Mouse (Mus musculus): ENCODE results near the gene Gm9508. TPM values are rescaled to one million over a fixed set of nuclear protein-coding genes. Genes with fewer than 3 reads are reported as not detected.
"Not testable (repeated sequence)": the region's sequence is repeated elsewhere in the genome, so short reads cannot be mapped to it uniquely, and the experiment has no call there.

Gm9508 gene
- polyA plus RNA-seq, 1 experiment, result not detected

GRCm38 (mm10) chr10:77728280-77728679 lies 31.2 kb upstream of the Gm9508 start:
- peaks cover 9% of the 10 kb centered on the region for H3K27me3 ChIP-seq (ENCODE audit: control insufficient read depth, insufficient read depth, insufficient read length)
- no peaks in the 10 kb centered on the region for H3K36me3 ChIP-seq (ENCODE audit: control insufficient read depth, insufficient read depth)
- no peaks in the 10 kb centered on the region for H3K79me2 ChIP-seq (ENCODE audit: control insufficient read depth, insufficient read depth)
- no peak overlapping the region for H3K4me3 ChIP-seq
- TF ChIP-seq MAX (IDR thresholded peaks at IDR 0.05; ENCODE audit: low read depth) (no peak), E2F4 (IDR thresholded peaks at IDR 0.05; ENCODE audit: insufficient read depth) (no peak), REST (IDR thresholded peaks at IDR 0.05; ENCODE audit: insufficient read depth, insufficient read length) (no peak)
- H3ac ChIP-seq (ENCODE audit: control insufficient read depth, insufficient read length), result no peak overlapping the region
- H3K4me2 ChIP-seq (ENCODE audit: low read depth), result no peak overlapping the region

GRCm38 (mm10) chr10:77726186-77726585 lies 29.2 kb upstream of the Gm9508 start, which contains the start of gene Gm10100:
Gm10100 (plus strand) TSS chr10:77726486.
- TF ChIP-seq SRF (IDR thresholded peaks at IDR 0.05; ENCODE audit: control insufficient read depth, insufficient read length, low read depth), result no peak
- TF ChIP-seq REST (IDR thresholded peaks at IDR 0.05; ENCODE audit: insufficient read depth, insufficient read length), result no peak
- no peak for TF ChIP-seq POLR2AphosphoS2 (IDR thresholded peaks at IDR 0.05; ENCODE audit: insufficient read length, low read depth)
- no peak for TF ChIP-seq MYOD1 (IDR thresholded peaks at IDR 0.05; ENCODE audit: control insufficient read depth in 1 of 3, insufficient read length in 2 of 3, low read depth in 2 of 3)
- TF ChIP-seq TCF12 (IDR thresholded peaks at IDR 0.05; ENCODE audit: insufficient read depth, poor library complexity, severe bottlenecking), result no peak
- no peak for TF ChIP-seq E2F4 (IDR thresholded peaks at IDR 0.05; ENCODE audit: insufficient read depth)
- no peak for TF ChIP-seq USF1 (IDR thresholded peaks at IDR 0.05; ENCODE audit: low read depth)
- TF ChIP-seq MYOG (IDR thresholded peaks at IDR 0.05; ENCODE audit: control insufficient read depth in 1 of 3, insufficient read depth in 1 of 3, insufficient read length in 2 of 3, low read depth in 2 of 3), result no peak
- no peak for TF ChIP-seq TCF3 (IDR thresholded peaks at IDR 0.05; ENCODE audit: insufficient read length, low read depth)
- TF ChIP-seq MAX (IDR thresholded peaks at IDR 0.05; ENCODE audit: low read depth), result no peak
- no peak for TF ChIP-seq CEBPB (IDR thresholded peaks at IDR 0.05; ENCODE audit: insufficient read depth, poor library complexity, severe bottlenecking)
- TF ChIP-seq POLR2A (IDR thresholded peaks at IDR 0.05; ENCODE audit: insufficient read length, low read depth), result no peak
- no peak within 1 kb of the TSS for H3ac ChIP-seq (ENCODE audit: control insufficient read depth, insufficient read length)
- no peak within 1 kb of the TSS for H3K4me2 ChIP-seq (ENCODE audit: low read depth)
- no peaks in the 10 kb centered on the region for H3K79me2 ChIP-seq (ENCODE audit: control insufficient read depth, insufficient read depth)
- H3K27me3 ChIP-seq (ENCODE audit: control insufficient read depth, insufficient read depth, insufficient read length), result peaks cover 9% of the 10 kb centered on the region
- no peak within 1 kb of the TSS for H3K4me3 ChIP-seq
- no peaks in the 10 kb centered on the region for H3K36me3 ChIP-seq (ENCODE audit: control insufficient read depth, insufficient read depth)

GRCm38 (mm10) chr10:77724855-77725254 lies 27.8 kb upstream of the Gm9508 start:
- no peak overlapping the region for H3K4me2 ChIP-seq (ENCODE audit: low read depth)
- TF ChIP-seq USF1 (IDR thresholded peaks at IDR 0.05; ENCODE audit: low read depth) (no peak), E2F4 (IDR thresholded peaks at IDR 0.05; ENCODE audit: insufficient read depth) (no peak), POLR2A (IDR thresholded peaks at IDR 0.05; ENCODE audit: insufficient read length, low read depth) (no peak), TCF3 (IDR thresholded peaks at IDR 0.05; ENCODE audit: insufficient read length, low read depth) (no peak), MYOD1 (IDR thresholded peaks at IDR 0.05; ENCODE audit: control insufficient read depth in 1 of 3, insufficient read length in 2 of 3, low read depth in 2 of 3) (no peak), REST (IDR thresholded peaks at IDR 0.05; ENCODE audit: insufficient read depth, insufficient read length) (no peak), MYOG (IDR thresholded peaks at IDR 0.05; ENCODE audit: control insufficient read depth in 1 of 3, insufficient read depth in 1 of 3, insufficient read length in 2 of 3, low read depth in 2 of 3) (no peak), POLR2AphosphoS2 (IDR thresholded peaks at IDR 0.05; ENCODE audit: insufficient read length, low read depth) (no peak), TCF12 (IDR thresholded peaks at IDR 0.05; ENCODE audit: insufficient read depth, poor library complexity, severe bottlenecking) (no peak), MAX (IDR thresholded peaks at IDR 0.05; ENCODE audit: low read depth) (no peak)
- H3K4me3 ChIP-seq, result no peak overlapping the region
- H3K27me3 ChIP-seq (ENCODE audit: control insufficient read depth, insufficient read depth, insufficient read length), result peaks cover 9% of the 10 kb centered on the region
- H3K79me2 ChIP-seq (ENCODE audit: control insufficient read depth, insufficient read depth), result no peaks in the 10 kb centered on the region
- no peak overlapping the region for H3ac ChIP-seq (ENCODE audit: control insufficient read depth, insufficient read length)
- H3K36me3 ChIP-seq (ENCODE audit: control insufficient read depth, insufficient read depth), result no peaks in the 10 kb centered on the region

- not testable (repeated sequence) for H3ac ChIP-seq (ENCODE audit: control insufficient read depth, insufficient read length); H3K4me2 ChIP-seq (ENCODE audit: low read depth); H3K27me3 ChIP-seq (ENCODE audit: control insufficient read depth, insufficient read depth, insufficient read length); H3K36me3 ChIP-seq (ENCODE audit: control insufficient read depth, insufficient read depth); H3K4me3 ChIP-seq; H3K79me2 ChIP-seq (ENCODE audit: control insufficient read depth, insufficient read depth)
Observed at GRCm38 (mm10) chr10:77720299-77720698, 23.3 kb upstream of the Gm9508 start, which contains the start of gene Krtap12-1. Krtap12-1 (plus strand) TSS chr10:77720599.

- Histone ChIP-seq H3K79me2 (ENCODE audit: control insufficient read depth, insufficient read depth) (no peaks in the 10 kb centered on the region), H3K27me3 (ENCODE audit: control insufficient read depth, insufficient read depth, insufficient read length) (no peaks in the 10 kb centered on the region), H3K4me3 (no peak within 1 kb of the TSS), H3ac (ENCODE audit: control insufficient read depth, insufficient read length) (no peak within 1 kb of the TSS), H3K36me3 (ENCODE audit: control insufficient read depth, insufficient read depth) (no peaks in the 10 kb centered on the region), H3K4me2 (ENCODE audit: low read depth) (no peak within 1 kb of the TSS)
- TF ChIP-seq TCF3 (IDR thresholded peaks at IDR 0.05; ENCODE audit: insufficient read length, low read depth), result no peak
- no peak for TF ChIP-seq TCF12 (IDR thresholded peaks at IDR 0.05; ENCODE audit: insufficient read depth, poor library complexity, severe bottlenecking)
- TF ChIP-seq USF1 (IDR thresholded peaks at IDR 0.05; ENCODE audit: low read depth), result no peak
- no peak for TF ChIP-seq CEBPB (IDR thresholded peaks at IDR 0.05; ENCODE audit: insufficient read depth, poor library complexity, severe bottlenecking)
- TF ChIP-seq MAX (IDR thresholded peaks at IDR 0.05; ENCODE audit: low read depth), result no peak
Observed at GRCm38 (mm10) chr10:77715507-77715906, 18.5 kb upstream of the Gm9508 start, which contains the start of gene Gm10142. Gm10142 (plus strand) TSS chr10:77715807.
